Mouse (Mus musculus) neural tube, embryonic 13.5 days (tissue): ENCODE data around the gene Col11a2. TPM values are rescaled to one million over a fixed set of nuclear protein-coding genes. Genes with fewer than 3 reads are reported as not detected.

Experiments
- ATAC-seq: fragments of 200-750 bp; cut with Nextera tagmentation; 2 replicates; pipeline ENCODE4 v1.8.0; 2017; ENCODE audit warnings: low read depth, mild to moderate bottlenecking, moderate TSS enrichment, moderate library complexity
- H3K27ac ChIP-seq: fragments of 300-500 bp; sonication (generic); replicated peaks from 2 replicates; pipeline ENCODE4 v1.5.1; 2015; ENCODE audit warnings: moderate library complexity, mild to moderate bottlenecking, inconsistent platforms
- H3K27me3 ChIP-seq: fragments of 300-500 bp; sonication (generic); 2 replicates; pipeline ENCODE4 v1.6.1; 2015; ENCODE audit warnings: mild to moderate bottlenecking, inconsistent platforms
- H3K36me3 ChIP-seq: fragments of 300-500 bp; sonication (generic); 2 replicates; pipeline ENCODE4 v1.6.1; 2015; ENCODE audit warnings: mild to moderate bottlenecking, inconsistent platforms
- H3K4me1 ChIP-seq: fragments of 300-500 bp; sonication (generic); replicated peaks from 2 replicates; pipeline ENCODE4 v1.6.1; 2015; ENCODE audit warnings: inconsistent platforms
- H3K4me2 ChIP-seq: fragments of 300-500 bp; sonication (generic); 2 replicates; pipeline ENCODE4 v1.6.1; 2015; ENCODE audit warnings: inconsistent platforms, mild to moderate bottlenecking, moderate library complexity
- H3K4me3 ChIP-seq: fragments of 300-500 bp; sonication (generic); 2 replicates; pipeline ENCODE4 v1.5.1; 2015; ENCODE audit warnings: mild to moderate bottlenecking, inconsistent platforms
- H3K9ac ChIP-seq: fragments of 300-500 bp; sonication (generic); 2 replicates; pipeline ENCODE4 v1.6.1; 2015; ENCODE audit warnings: moderate library complexity, mild to moderate bottlenecking, inconsistent platforms
- H3K9me3 ChIP-seq: fragments of 300-500 bp; sonication (generic); 2 replicates; pipeline ENCODE4 v1.6.1; 2016; ENCODE audit warnings: inconsistent platforms
- WGBS: fragments of 180-500 bp; shearing (Covaris S2); methylation state at CpG from one replicate; pipeline ENCODE4 v1.1.7; 2015; 5-methylcytosine and 5-hydroxymethylcytosine counted together
- polyA plus RNA-seq: library from polyadenylated mRNA; unstranded; fragments of >200 nt; fragmentation: Nextera tagmentation; extraction: Ambion mirVana; gene quantifications from 2 replicates; pipeline ENCODE4 v1.2.1, GENCODE M21; 2015

Gene Col11a2
- polyA plus RNA-seq, 1 experiment from 2014 or later = 4.5 TPM

- ATAC-seq = no peak
- no peaks in the 10 kb centered on the region for H3K27me3 ChIP-seq
- H3K4me2 ChIP-seq = no peak overlapping the region
- H3K4me3 ChIP-seq = no peak overlapping the region
- H3K36me3 ChIP-seq = peaks cover 47% of the 10 kb centered on the region
- no peaks in the 10 kb centered on the region for H3K9me3 ChIP-seq
- H3K4me1 ChIP-seq = peaks cover 62% of the 10 kb centered on the region
- no peak overlapping the region for H3K9ac ChIP-seq
- 70% methylated on average over 10 of the region's 10 CpGs for WGBS
- no peak overlapping the region for H3K27ac ChIP-seq
These were observed 2.6 kb upstream of the Col11a2 start for GRCm38 (mm10) chr17:34036647-34037046.

DNA sequence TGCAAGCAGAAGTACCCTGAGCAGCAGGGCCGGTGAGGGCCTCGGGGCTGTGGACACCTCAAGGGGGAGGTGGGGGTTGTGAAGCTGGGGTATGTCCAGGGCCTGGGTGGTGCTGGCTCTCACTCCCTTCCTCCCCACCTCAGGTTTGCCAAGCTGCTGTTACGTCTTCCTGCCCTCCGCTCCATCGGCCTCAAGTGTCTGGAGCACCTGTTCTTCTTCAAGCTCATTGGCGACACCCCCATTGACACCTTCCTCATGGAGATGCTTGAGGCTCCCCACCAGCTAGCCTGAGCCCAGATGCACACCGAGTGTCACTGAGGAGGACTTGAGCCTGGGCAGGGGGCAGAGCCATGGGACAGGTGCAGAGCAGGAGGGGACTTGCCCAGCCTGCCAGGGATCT lies 2.0 kb upstream of the Col11a2 start:
- Histone ChIP-seq H3K27ac (no peak overlapping the region), H3K4me2 (no peak overlapping the region), H3K9me3 (no peaks in the 10 kb centered on the region), H3K9ac (no peak overlapping the region; the same call in 1 of the 2 replicates), H3K36me3 (peaks cover 47% of the 10 kb centered on the region), H3K27me3 (no peaks in the 10 kb centered on the region), H3K4me3 (no peak overlapping the region), H3K4me1 (peaks cover 64% of the 10 kb centered on the region)
- whole genome bisulfite sequencing = 89% methylated on average over 7 of the region's 7 CpGs
- ATAC-seq = no peak

GRCm38 (mm10) chr17:34038440-34038839 lies 797 bp upstream of the Col11a2 start:
- H3K9ac ChIP-seq = peak overlapping the region; percentile 67
- peak overlapping the region; percentile 62 for H3K4me2 ChIP-seq
- no peaks in the 10 kb centered on the region for H3K27me3 ChIP-seq
- 10% methylated on average over 17 of the region's 21 CpGs for WGBS
- peaks cover 52% of the 10 kb centered on the region for H3K4me1 ChIP-seq
- H3K4me3 ChIP-seq = peak overlapping the region; percentile 28
- peaks cover 47% of the 10 kb centered on the region for H3K36me3 ChIP-seq
- peak; percentile 40 for ATAC-seq
- no peaks in the 10 kb centered on the region for H3K9me3 ChIP-seq
- H3K27ac ChIP-seq = 0 out of 2 replicates have a peak overlapping the region, but pooled peaks have one; percentile 18

DNA sequence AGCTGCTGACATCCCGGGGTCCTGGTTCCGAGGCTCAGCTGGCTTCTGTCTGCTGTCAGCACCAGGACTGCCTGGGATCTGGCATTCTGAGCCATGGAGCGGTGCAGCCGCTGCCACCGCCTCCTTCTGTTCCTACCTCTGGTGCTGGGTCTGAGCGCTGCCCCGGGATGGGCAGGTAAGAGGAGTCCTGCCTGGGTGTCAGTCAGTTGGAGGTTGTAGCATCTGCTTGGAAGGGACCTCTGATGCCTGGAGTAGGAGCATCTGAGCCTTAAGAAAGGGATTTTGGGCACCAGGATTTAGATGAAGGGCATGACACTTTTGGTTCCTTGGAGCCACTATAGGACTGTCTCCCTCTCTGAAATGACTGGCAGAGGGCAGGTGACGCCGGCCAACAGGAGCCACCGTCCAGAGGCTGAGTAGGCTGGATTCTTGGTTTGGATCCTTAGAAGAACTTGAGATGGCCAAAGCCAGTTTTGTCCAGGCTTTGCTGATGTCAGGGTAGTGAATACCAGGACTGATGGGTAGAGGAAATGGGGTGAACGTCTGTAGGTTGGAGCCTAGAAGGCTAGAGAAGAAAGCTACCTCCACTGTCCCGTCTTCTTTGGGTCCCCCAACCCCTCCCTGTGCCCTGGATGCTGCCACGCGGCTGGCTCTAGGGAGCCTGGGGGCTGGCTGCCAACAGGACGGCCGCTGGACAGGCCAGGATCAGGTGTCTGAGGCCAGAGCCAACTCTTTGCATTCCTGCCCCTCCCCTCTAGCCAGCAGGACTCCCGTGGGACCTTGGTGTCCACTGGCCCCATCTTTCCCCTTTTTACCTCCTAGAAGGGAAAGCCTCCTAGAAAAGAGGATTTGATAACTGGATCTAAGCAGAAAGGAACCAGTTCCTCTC lies 569 bp downstream of the Col11a2 start:
- H3K9me3 ChIP-seq = no peaks in the 10 kb centered on the region
- 22% methylated on average over 17 of the region's 17 CpGs for WGBS
- H3K27me3 ChIP-seq = no peaks in the 10 kb centered on the region
- peak; percentile 8; the same call in 1 of the 2 replicates for ATAC-seq
- peak overlapping the region; percentile 62 for H3K4me2 ChIP-seq
- H3K27ac ChIP-seq = no peak overlapping the region
- H3K4me3 ChIP-seq = peak overlapping the region; percentile 28
- peaks cover 43% of the 10 kb centered on the region for H3K4me1 ChIP-seq
- H3K9ac ChIP-seq = peak overlapping the region; percentile 67
- peaks cover 34% of the 10 kb centered on the region for H3K36me3 ChIP-seq

- H3K4me2 ChIP-seq = no peak overlapping the region
- H3K4me1 ChIP-seq = peaks cover 9% of the 10 kb centered on the region; the same call in 1 of the 2 replicates
- H3K36me3 ChIP-seq = peaks cover 11% of the 10 kb centered on the region
- no peak overlapping the region for H3K4me3 ChIP-seq
- H3K27ac ChIP-seq = no peak overlapping the region
- no peak overlapping the region for H3K9ac ChIP-seq
- no peaks in the 10 kb centered on the region for H3K27me3 ChIP-seq
- H3K9me3 ChIP-seq = no peaks in the 10 kb centered on the region; the same call in 1 of the 2 replicates
- no peak for ATAC-seq
- WGBS = 79% methylated on average over 14 of the region's 14 CpGs
These were observed 6.7 kb downstream of the Col11a2 start for GRCm38 (mm10) chr17:34045941-34046340.

- ATAC-seq = no peak
- 94% methylated on average over 5 of the region's 5 CpGs for WGBS
- H3K9ac ChIP-seq = no peak overlapping the region
These were observed 8.3 kb downstream of the Col11a2 start for GRCm38 (mm10) chr17:34047404-34048050.

DNA sequence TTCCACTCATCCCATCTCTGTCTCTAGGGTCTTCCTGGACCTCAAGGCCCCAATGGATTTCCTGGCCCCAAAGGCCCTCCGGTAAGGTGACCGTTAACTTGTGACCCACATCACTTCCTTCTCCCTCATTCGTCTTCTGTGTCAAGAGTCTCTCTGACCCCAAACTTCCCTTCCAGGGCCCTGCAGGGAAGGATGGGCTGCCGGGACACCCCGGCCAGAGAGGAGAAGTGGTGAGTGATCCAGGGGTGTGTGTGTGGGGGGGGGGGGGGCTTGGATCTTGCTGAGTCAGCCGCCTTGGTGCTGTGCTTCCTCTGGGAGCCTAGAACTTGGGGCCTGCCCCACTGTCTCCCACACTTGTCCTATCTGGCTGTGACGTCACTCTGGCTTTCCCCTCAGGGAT lies 18.0 kb downstream of the Col11a2 start:
- Histone ChIP-seq H3K9ac (no peak overlapping the region), H3K27me3 (no peaks in the 10 kb centered on the region), H3K4me3 (no peak overlapping the region), H3K36me3 (peaks cover 27% of the 10 kb centered on the region; the same call in 1 of the 2 replicates), H3K27ac (no peak overlapping the region), H3K4me2 (no peak overlapping the region), H3K4me1 (no peaks in the 10 kb centered on the region), H3K9me3 (no peaks in the 10 kb centered on the region)
- ATAC-seq = no peak
- WGBS = 82% methylated on average over 7 of the region's 7 CpGs

More at GRCm38 (mm10) chr17:34047404-34048050, 8.3 kb downstream of the Col11a2 start:
- H3K4me1 ChIP-seq = no peaks in the 10 kb centered on the region
- peaks cover 13% of the 10 kb centered on the region for H3K36me3 ChIP-seq
- H3K4me2 ChIP-seq = no peak overlapping the region
- no peak overlapping the region for H3K27ac ChIP-seq
- H3K9me3 ChIP-seq = no peaks in the 10 kb centered on the region; the same call in 1 of the 2 replicates
- no peak overlapping the region for H3K4me3 ChIP-seq
- H3K27me3 ChIP-seq = no peaks in the 10 kb centered on the region

DNA sequence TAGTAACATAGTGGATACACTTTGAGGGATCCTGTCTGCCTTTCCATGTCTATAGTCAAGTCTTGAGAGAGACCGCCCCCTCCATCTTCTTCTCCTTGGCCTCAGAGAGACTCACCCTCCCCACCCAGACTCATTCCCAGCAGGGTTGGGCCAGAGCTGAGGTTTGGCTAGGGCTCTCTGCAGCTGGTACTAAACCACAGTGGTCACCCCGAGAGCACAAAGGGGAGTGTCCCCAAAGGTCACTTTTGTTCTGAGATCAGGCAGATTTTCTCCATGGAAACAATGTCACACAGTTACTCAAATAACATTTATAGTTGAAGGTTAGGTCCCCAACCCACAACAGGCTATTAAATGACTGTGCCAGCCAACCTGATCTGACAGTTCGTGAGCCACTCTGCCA lies 29.6 kb downstream of the Col11a2 start:
- Histone ChIP-seq H3K9ac (no peak overlapping the region), H3K9me3 (no peaks in the 10 kb centered on the region), H3K4me1 (no peaks in the 10 kb centered on the region), H3K36me3 (peaks cover 10% of the 10 kb centered on the region; the same call in 1 of the 2 replicates), H3K27me3 (no peaks in the 10 kb centered on the region), H3K27ac (no peak overlapping the region), H3K4me3 (no peak overlapping the region), H3K4me2 (no peak overlapping the region)
- no peak for ATAC-seq
- whole genome bisulfite sequencing = 53% methylated on average over 3 of the region's 3 CpGs

DNA sequence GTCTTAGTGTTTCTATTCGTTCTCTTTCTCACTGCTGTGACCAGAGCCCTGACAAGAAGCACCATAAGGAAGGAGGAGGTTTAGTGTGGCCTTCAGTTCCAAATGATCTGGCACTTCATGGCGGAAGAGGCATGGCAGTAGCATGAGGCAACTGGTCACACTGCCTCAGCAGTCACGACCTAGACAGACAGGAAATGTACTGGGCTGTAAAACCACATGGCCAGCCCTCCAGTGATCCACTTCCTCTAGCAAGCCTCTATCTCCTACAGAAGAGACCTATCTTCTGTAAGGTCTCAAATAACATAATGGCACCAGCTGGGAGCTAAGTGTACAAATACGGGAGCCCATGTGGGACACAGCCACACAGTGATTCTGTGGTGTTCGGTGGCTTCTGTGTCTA lies 32.9 kb downstream of the Col11a2 start:
- H3K4me2 ChIP-seq = no peak overlapping the region

DNA sequence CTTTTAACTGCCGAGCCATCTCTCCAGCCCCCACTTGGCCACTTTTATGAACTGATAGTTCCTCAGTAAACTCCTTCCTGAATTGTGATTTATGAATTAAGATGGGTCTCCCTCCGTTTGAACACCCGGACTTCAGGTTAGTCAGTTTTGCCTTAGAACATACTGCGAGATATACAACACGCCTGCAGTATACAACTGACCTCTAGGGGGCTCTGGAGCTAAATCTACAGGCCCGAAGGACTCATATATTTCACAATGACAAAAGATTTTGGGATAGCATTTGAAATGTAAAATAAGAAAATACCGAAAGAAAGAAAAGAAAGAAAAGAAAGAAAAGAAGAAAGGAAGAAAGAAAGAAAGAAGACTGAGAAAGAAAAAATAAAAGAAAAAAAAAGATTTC lies 36.0 kb downstream of the Col11a2 start:
- Histone ChIP-seq H3K27ac (no peak overlapping the region), H3K27me3 (peaks cover 17% of the 10 kb centered on the region), H3K4me2 (no peak overlapping the region), H3K4me3 (no peak overlapping the region), H3K36me3 (no peaks in the 10 kb centered on the region), H3K9me3 (no peaks in the 10 kb centered on the region), H3K9ac (no peak overlapping the region), H3K4me1 (no peaks in the 10 kb centered on the region)
- ATAC-seq = no peak
- 47% methylated on average over 7 of the region's 7 CpGs for WGBS

More for the DNA sequence above, 32.9 kb downstream of the Col11a2 start:
- Histone ChIP-seq H3K27me3 (peaks cover 14% of the 10 kb centered on the region), H3K36me3 (no peaks in the 10 kb centered on the region), H3K4me1 (no peaks in the 10 kb centered on the region), H3K4me3 (no peak overlapping the region), H3K9me3 (no peaks in the 10 kb centered on the region), H3K9ac (no peak overlapping the region), H3K27ac (no peak overlapping the region)
- no peak for ATAC-seq
- 71% methylated on average over 5 of the region's 5 CpGs for WGBS

GRCm38 (mm10) chr17:34077549-34077948 lies 38.3 kb downstream of the Col11a2 start:
- Histone ChIP-seq H3K27ac (no peak overlapping the region), H3K9me3 (no peaks in the 10 kb centered on the region), H3K4me3 (no peak overlapping the region), H3K36me3 (no peaks in the 10 kb centered on the region), H3K4me2 (no peak overlapping the region), H3K9ac (no peak overlapping the region), H3K27me3 (peaks cover 17% of the 10 kb centered on the region), H3K4me1 (no peaks in the 10 kb centered on the region)
- no peak for ATAC-seq
- WGBS = 2% methylated on average over 9 of the region's 9 CpGs

DNA sequence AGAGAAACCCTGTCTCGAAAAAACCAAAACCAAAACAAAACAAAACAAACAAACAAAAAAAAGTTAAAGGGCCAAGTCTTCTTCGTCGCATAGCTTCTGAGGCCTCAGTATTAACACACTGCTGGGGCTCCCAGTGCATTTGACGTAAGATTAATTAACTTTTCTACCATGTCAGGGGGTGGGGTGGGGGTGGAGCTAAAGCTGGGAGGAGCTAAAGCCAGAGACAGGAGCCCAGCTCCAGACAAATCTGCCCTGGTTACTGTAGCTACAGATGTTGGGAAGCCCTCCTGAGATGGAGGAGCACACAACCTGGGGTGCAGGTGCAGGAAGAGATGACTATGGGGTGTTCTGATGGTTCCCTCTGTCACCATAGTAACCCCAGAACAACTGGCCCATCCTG lies 38.9 kb downstream of the Col11a2 start:
- H3K9me3 ChIP-seq = no peaks in the 10 kb centered on the region
- no peak overlapping the region for H3K27ac ChIP-seq
- peaks cover 4% of the 10 kb centered on the region; the same call in 1 of the 2 replicates for H3K4me1 ChIP-seq
- H3K4me3 ChIP-seq = no peak overlapping the region
- H3K36me3 ChIP-seq = no peaks in the 10 kb centered on the region
- ATAC-seq = no peak
- H3K27me3 ChIP-seq = peaks cover 17% of the 10 kb centered on the region
- no peak overlapping the region for H3K9ac ChIP-seq
- 64% methylated on average over 4 of the region's 4 CpGs for WGBS
- H3K4me2 ChIP-seq = no peak overlapping the region
